Mouse (Mus musculus) hindlimb bud, embryonic 11.5 days (tissue): ENCODE results near the gene Itgav.

ENCODE experiments used
- DNase-seq: peaks from one replicate; pipeline ENCODE4 v3.0.0-alpha.2; 2012; ENCODE audit warnings: low read depth, low spot score; ENCODE audit errors: extremely low spot score

The Itgav gene

DNA sequence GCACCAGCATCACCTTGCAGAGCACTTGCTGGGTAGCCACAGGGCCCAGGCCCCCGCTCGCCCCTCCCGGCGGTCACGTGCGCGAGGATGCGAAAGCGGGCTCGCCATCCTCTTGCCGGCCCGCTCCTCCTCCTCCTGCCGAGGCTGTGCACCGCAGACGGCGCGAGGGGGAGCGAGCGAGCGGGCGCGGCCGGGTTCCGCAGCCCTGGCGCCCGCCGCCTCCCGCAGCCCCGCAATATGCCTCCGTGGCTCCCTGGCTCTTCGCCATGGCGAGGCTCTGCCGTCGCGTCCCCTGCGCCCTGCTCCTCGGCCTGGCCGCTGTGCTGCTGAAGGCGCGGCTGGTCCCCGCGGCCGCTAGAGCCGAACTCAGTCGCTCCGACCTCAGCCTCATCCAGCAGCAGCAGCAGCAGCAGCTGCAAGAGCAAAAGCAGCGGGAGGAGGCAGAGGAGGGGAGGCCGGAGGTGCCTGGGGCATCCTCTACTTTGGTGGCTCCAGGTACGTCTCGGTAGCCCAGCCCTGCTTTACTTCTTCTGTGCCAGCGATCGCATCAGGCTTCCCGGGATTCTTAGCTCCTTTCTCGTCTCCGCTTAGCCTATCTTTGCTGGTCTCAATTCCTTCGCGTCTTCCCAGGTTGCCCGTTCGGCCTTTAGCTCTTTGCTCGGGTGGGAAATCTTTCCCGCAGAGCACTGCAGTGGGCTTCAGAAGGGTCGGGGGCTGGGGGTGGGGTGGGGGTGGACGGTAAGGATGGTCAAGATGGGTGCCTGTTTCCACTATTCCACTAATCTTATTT lies 88.5 kb downstream of the Itgav start, which contains the start of gene Fam171b:
TSS of gene Fam171b (plus strand) at position 154 of the 790 bp plus-strand sequence.
- DNase-seq = peak; percentile 2

GRCm38 (mm10) chr2:83813273-83813892 lies 89.2 kb downstream of the Itgav start:
- no peak for DNase-seq

- no peak for DNase-seq
These were observed 89.8 kb downstream of the Itgav start for GRCm38 (mm10) chr2:83814009-83814408.

GRCm38 (mm10) chr2:83816147-83816546 lies 92.0 kb downstream of the Itgav start:
- no peak for DNase-seq

DNA sequence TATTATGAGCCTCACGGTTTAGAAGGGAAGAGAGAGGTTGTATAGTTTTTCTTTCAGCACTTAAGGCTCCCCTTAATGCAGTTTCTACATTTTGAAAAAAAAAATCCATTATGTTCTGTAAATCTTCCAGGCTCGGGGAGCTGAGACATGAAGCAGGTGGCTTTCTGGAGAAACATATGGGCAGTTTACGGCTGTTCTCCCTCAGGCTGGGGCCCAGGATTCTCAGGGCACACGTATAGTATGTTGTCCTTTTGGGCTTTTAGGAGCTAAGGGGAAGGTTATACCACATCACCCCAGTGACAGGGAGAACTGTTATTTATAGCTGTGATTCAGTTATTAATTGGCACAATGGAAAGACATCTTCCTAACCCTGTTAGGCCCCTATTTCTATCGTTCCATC lies 101.0 kb downstream of the Itgav start:
- DNase-seq = no peak

- DNase-seq = no peak
These were observed 104.8 kb downstream of the Itgav start for GRCm38 (mm10) chr2:83828895-83829539.

GRCm38 (mm10) chr2:83832903-83833302 lies 108.7 kb downstream of the Itgav start:
- no peak for DNase-seq

- DNase-seq = no peak
These were observed 111.3 kb downstream of the Itgav start for GRCm38 (mm10) chr2:83835313-83836070.

DNA sequence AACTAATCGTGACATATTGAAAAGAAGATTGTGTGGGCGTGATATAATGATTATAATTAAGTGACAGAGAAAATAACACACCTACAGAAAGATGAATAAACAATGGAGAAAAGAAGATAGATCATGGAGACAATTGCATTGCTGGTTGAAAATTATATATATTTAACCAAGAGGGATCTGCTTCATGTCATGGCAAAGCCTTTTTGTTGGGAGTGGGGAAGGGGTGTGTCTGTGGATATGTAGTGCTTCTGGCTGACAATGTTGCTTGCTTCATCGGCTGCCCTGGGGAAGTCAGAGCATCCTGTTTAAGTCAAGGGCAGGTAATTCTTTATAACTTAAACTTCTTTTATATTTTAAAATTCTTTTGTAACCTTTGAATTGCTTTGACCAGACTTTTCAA lies 124.3 kb downstream of the Itgav start:
- DNase-seq = no peak

GRCm38 (mm10) chr2:83853423-83853822 lies 129.2 kb downstream of the Itgav start:
- no peak for DNase-seq

DNA sequence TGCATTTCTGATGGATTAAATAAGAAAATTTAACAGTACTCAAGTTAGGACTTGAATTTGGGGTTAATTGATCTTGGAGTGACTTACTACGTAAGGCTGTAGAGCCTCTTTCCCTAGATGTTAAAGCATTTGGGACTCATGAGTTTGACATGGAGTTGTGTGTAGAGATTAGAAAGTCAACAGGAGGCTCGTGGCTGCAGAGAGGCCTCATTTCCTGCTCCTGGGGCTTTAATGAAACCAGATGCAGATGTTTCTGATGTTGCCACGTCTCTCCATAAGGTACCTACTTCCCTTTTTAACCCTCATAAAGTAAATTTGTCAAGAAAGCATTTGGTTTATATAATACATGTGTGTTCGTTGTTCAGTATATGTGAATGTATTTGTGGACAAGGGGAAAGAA lies 132.0 kb downstream of the Itgav start:
- DNase-seq = peak; percentile 54
